Mouse (Mus musculus): ENCODE data around the gene Mbtps1.

DNA sequence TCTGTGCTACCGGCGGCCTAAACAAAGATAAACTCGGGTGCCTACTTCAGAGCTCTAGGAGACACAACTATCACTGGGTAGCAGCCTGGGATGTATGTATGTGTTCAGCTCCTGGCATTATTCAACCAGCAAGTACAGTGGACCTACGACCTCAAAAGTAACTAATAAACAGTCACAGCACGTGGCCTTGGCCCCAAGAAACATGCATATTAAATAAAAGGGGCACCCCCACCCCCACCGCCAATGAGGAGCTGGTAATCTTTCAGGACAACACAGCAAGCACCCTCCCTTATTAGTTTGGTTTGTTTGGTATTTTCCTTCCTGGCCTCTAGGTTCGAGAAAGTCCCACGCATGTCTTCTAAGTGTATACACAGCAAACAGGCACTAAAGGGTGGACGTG, 9.7 kb upstream of the Mbtps1 start:
- TF ChIP-seq CTCF (IDR thresholded peaks at IDR 0.05; ENCODE audit: low read depth) (no peak), EP300 (optimal IDR thresholded peaks at IDR 0.05) (no peak)

Data from stomach, postnatal 0 days (tissue).